Mouse (Mus musculus) ES-E14 (cell line): Measurements from ENCODE around the gene Pik3r6. TPM values are rescaled to one million over a fixed set of nuclear protein-coding genes. Genes with fewer than 3 reads are reported as not detected.
A peak's percentile ranks its signal among the peaks of the same experiment; 100 is the strongest.

ENCODE experiments used
- DNase-seq: peaks from one replicate; pipeline ENCODE4 v3.0.0-alpha.2; 2013; ENCODE audit warnings: low read depth, low spot score
- H3K27ac ChIP-seq: 2 replicates; pipeline ENCODE4 v1.5.1; 2012; ENCODE audit warnings: low read depth, mild to moderate bottlenecking, low read length, moderate library complexity, mixed read lengths; ENCODE audit not compliant: poor library complexity, insufficient read depth, severe bottlenecking
- H3K36me3 ChIP-seq: 2 replicates; pipeline ENCODE4 v1.6.1; 2012; ENCODE audit warnings: mild to moderate bottlenecking, low read length, moderate library complexity, mixed read lengths; ENCODE audit not compliant: control insufficient read depth, poor library complexity, insufficient read depth, severe bottlenecking
- H3K4me1 ChIP-seq, 2 experiments: fragments of 150-350 bp in 1 of 2; sonication (generic) in 1 of 2; 2 replicates each; pipeline ENCODE4 v1.6.1; 2012; ENCODE audit warnings: low read length in 2 of 2, mild to moderate bottlenecking in 1 of 2, mixed read lengths in 1 of 2; ENCODE audit not compliant: control insufficient read depth in 2 of 2, insufficient read depth in 2 of 2, poor library complexity in 1 of 2
- H3K4me3 ChIP-seq, 2 experiments: fragments of 150-350 bp in 1 of 2; sonication (generic) in 1 of 2; 2 replicates each; pipeline ENCODE4 v1.5.1; 2012; ENCODE audit warnings: low read length in 2 of 2, low read depth in 1 of 2, mild to moderate bottlenecking in 1 of 2, mixed read lengths in 1 of 2; ENCODE audit not compliant: insufficient read depth in 1 of 2, poor library complexity in 1 of 2, severe bottlenecking in 1 of 2
- H3K9ac ChIP-seq: 2 replicates; pipeline ENCODE4 v1.6.1; 2012; ENCODE audit warnings: low read depth, mild to moderate bottlenecking, low read length, mixed read lengths; ENCODE audit not compliant: poor library complexity, insufficient read depth, severe bottlenecking
- H3K9me3 ChIP-seq: fragments of 150-350 bp; sonication (generic); 2 replicates; pipeline ENCODE4 v1.6.1; 2012; ENCODE audit warnings: low read depth, mild to moderate bottlenecking, low read length; ENCODE audit not compliant: control insufficient read depth, insufficient read depth
- CHD2 ChIP-seq: IDR thresholded peaks from 2 replicates; pipeline ENCODE4 v1.6.1; 2014; ENCODE audit warnings: mild to moderate bottlenecking, low read depth, low read length, inconsistent platforms
- HCFC1 ChIP-seq: IDR thresholded peaks from 2 replicates; pipeline ENCODE4 v1.6.1; 2012; ENCODE audit warnings: low read length, inconsistent platforms, borderline replicate concordance; ENCODE audit not compliant: insufficient read depth
- MAFK ChIP-seq: IDR thresholded peaks from 2 replicates; pipeline ENCODE4 v1.6.1; 2014; ENCODE audit warnings: mild to moderate bottlenecking, low read depth, low read length, inconsistent platforms; ENCODE audit not compliant: insufficient read depth
- ZC3H11A ChIP-seq: IDR thresholded peaks from 2 replicates; pipeline ENCODE4 v1.6.1; 2012; ENCODE audit warnings: low read depth, mild to moderate bottlenecking, inconsistent platforms, low read length, borderline replicate concordance
- ZNF384 ChIP-seq: IDR thresholded peaks from 2 replicates; pipeline ENCODE4 v1.6.1; 2012; ENCODE audit warnings: low read depth, low read length, inconsistent platforms
- in situ Hi-C, 2 experiments: fragments of 600-800 bp; cut with MboI; formaldehyde crosslinking; loops; one replicate each; pipeline ENCODE4 v1.15.1; 2025; ENCODE audit warnings: low sequenced_read_pairs in 2 of 2, inconsistent platforms in 1 of 2; ENCODE audit not compliant: unreplicated experiment in 2 of 2
- total RNA-seq: library from RNA; depleted of rRNA; stranded (reverse); fragments of 300-350 nt; gene quantifications from 2 replicates; pipeline ENCODE4 v1.2.3, GENCODE M21; 2012

Gene Pik3r6
- total RNA-seq, 1 experiment = 0.40 TPM

GRCm38 (mm10) chr11:68547484-68547883 lies 44.7 kb downstream of the Pik3r6 start:
- Histone ChIP-seq H3K9ac (no peak overlapping the region), H3K36me3 (no peaks in the 10 kb centered on the region), H3K4me1 (no peaks in the 10 kb centered on the region), H3K9me3 (no peaks in the 10 kb centered on the region), H3K27ac (no peak overlapping the region), H3K4me3 (no peak overlapping the region)
- in situ Hi-C loops = no loop called here
- no peak for TF ChIP-seq MAFK
- TF ChIP-seq CHD2 = no peak
- TF ChIP-seq HCFC1 = no peak
- TF ChIP-seq ZNF384 = no peak
- no peak for TF ChIP-seq ZC3H11A
- DNase-seq = no peak

GRCm38 (mm10) chr11:68549597-68549996 lies 46.8 kb downstream of the Pik3r6 start:
- TF ChIP-seq ZNF384 = no peak
- no peak for TF ChIP-seq MAFK
- TF ChIP-seq HCFC1 = no peak
- TF ChIP-seq ZC3H11A = no peak
- TF ChIP-seq CHD2 = no peak
- Histone ChIP-seq H3K9ac (no peak overlapping the region), H3K9me3 (no peaks in the 10 kb centered on the region), H3K36me3 (no peaks in the 10 kb centered on the region), H3K4me1 (peaks cover 0 to 2% of the 10 kb centered on the region in 2 experiments; a peak in 1 of 4 replicates), H3K27ac (no peak overlapping the region), H3K4me3 (no peak overlapping the region)
- no peak for DNase-seq
- in situ Hi-C loops = no loop called here

GRCm38 (mm10) chr11:68550358-68550757 lies 47.5 kb downstream of the Pik3r6 start:
- no peak for DNase-seq
- no peak overlapping the region for H3K27ac ChIP-seq
- in situ Hi-C loops = no loop called here
- no peaks in the 10 kb centered on the region for H3K36me3 ChIP-seq
- no peaks in the 10 kb centered on the region for H3K9me3 ChIP-seq
- TF ChIP-seq HCFC1 (no peak), CHD2 (no peak), ZNF384 (no peak), MAFK (no peak)
- no peak overlapping the region for H3K9ac ChIP-seq
- H3K4me3 ChIP-seq = no peak overlapping the region
- peaks cover 0 to 2% of the 10 kb centered on the region in 2 experiments; a peak in 1 of 4 replicates for H3K4me1 ChIP-seq

- Histone ChIP-seq H3K4me1 (peaks cover 0 to 7% of the 10 kb centered on the region in 2 experiments; a peak in 2 of 4 replicates), H3K36me3 (no peaks in the 10 kb centered on the region), H3K4me3 (no peak overlapping the region), H3K27ac (no peak overlapping the region), H3K9ac (no peak overlapping the region), H3K9me3 (no peaks in the 10 kb centered on the region)
- DNase-seq = peak; percentile 51
- peak; percentile 52; the same call in 1 of the 2 replicates for TF ChIP-seq ZNF384
- TF ChIP-seq ZC3H11A = no peak
- no peak for TF ChIP-seq CHD2
- in situ Hi-C loops = no loop called here
Observed at GRCm38 (mm10) chr11:68553981-68554471, 51.2 kb downstream of the Pik3r6 start.

- H3K9ac ChIP-seq = peak within 1 kb of the TSS; percentile 53; the same call in 1 of the 2 replicates
- H3K4me1 ChIP-seq = peaks cover 0 to 7% of the 10 kb centered on the region in 2 experiments; a peak in 2 of 4 replicates
- TF ChIP-seq ZC3H11A (0 out of 2 replicates have a peak, but pooled peaks have one; percentile 14), CHD2 (no peak), ZNF384 (no peak), MAFK (0 out of 2 replicates have a peak, but pooled peaks have one; percentile 34), HCFC1 (peak; percentile 34; the same call in 1 of the 2 replicates)
- peak within 1 kb of the TSS; percentile 65 to 76 for H3K4me3 ChIP-seq
- in situ Hi-C loops = no loop called here
- no peaks in the 10 kb centered on the region for H3K36me3 ChIP-seq
- no peak for DNase-seq
- H3K27ac ChIP-seq = no peak within 1 kb of the TSS
- H3K9me3 ChIP-seq = no peaks in the 10 kb centered on the region
Observed at GRCm38 (mm10) chr11:68555918-68556584, 53.2 kb downstream of the Pik3r6 start, which contains the start of gene Mfsd6l. TSS of gene Mfsd6l (plus strand) at chr11:68556186.
